Comparison of ENCODE assay signal across 8 mouse cellular contexts in the genomic region with DNA sequence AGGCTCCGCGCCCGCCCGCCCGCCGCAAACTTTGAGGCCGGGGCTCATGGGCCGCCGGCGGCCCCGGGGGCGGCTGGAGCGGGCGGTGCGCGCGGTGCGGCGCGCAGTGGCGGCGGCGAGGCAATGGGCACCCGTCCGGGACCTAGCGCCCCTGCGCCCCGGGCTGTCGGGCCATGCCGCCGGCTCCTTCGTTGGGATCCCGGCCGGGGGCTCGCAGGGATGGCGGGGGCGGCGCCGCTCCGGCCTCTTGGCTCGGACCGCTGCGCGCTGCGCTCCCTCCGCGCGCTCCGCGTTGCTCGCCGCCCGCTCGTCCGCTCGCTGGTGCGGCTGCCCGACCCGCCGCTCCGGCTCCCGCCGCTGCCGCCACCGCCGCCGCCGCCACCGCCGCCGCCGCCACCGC. TPM values are rescaled to one million over a fixed set of nuclear protein-coding genes. Genes with fewer than 3 reads are reported as not detected.
DNase-seq lines count a peak whose midpoint lies in the region; ATAC-seq and TF ChIP-seq lines count a peak whose summit lies in the region.

A gene (minus strand): TSS at position 46 of the 400 bp plus-strand sequence.

- no peak for TF ChIP-seq CTCF in E14TG2a.4 (conservative IDR thresholded peaks at IDR 0.05; ENCODE audit: low read length)

- H3K4me2 ChIP-seq in heart, embryonic 13.5 days, result peak within 1 kb of the TSS; percentile 89
- peak within 1 kb of the TSS; percentile 100 for H3K4me2 ChIP-seq in forebrain, embryonic 14.5 days (ENCODE audit: low read length)
- H3K4me2 ChIP-seq in liver, embryonic 12.5 days, result peak within 1 kb of the TSS; percentile 68

- under 1% methylated on average over 27 of the region's 73 CpGs for WGBS in heart, embryonic 13.5 days
- under 1% methylated on average over 41 of the region's 73 CpGs for WGBS in forebrain, embryonic 14.5 days
- WGBS in liver, embryonic 12.5 days (ENCODE audit: insufficient replicate concordance), result under 1% methylated on average over 39 of the region's 73 CpGs

- ATAC-seq in heart, embryonic 13.5 days (ENCODE audit: extremely low read depth, insufficient number of reproducible peaks, low FRiP score, low TSS enrichment), result no peak
- peak; percentile 27; the same call in 1 of the 2 replicates for ATAC-seq in forebrain, embryonic 14.5 days
- ATAC-seq in liver, embryonic 12.5 days, result no peak
- no peak for ATAC-seq in activated CD4-positive, CD25-positive, alpha-beta regulatory T cell, adult 4 months

- H3K4me3 ChIP-seq in heart, embryonic 13.5 days, result peak within 1 kb of the TSS; percentile 59
- peak within 1 kb of the TSS; percentile 87 for H3K4me3 ChIP-seq in E14TG2a.4 (replicated peaks; ENCODE audit: low read length)
- H3K4me3 ChIP-seq in forebrain, embryonic 14.5 days (ENCODE audit: low read depth, low read length), result peak within 1 kb of the TSS; percentile 55
- H3K4me3 ChIP-seq in liver, embryonic 12.5 days, result peak within 1 kb of the TSS; percentile 45

- H3K4me1 ChIP-seq in heart, embryonic 13.5 days, result peaks cover 15% of the 10 kb centered on the region
- H3K4me1 ChIP-seq in E14TG2a.4 (replicated peaks; ENCODE audit: low read depth, low read length), result peaks cover 35% of the 10 kb centered on the region
- H3K4me1 ChIP-seq in forebrain, embryonic 14.5 days (ENCODE audit: control insufficient read depth, insufficient read depth, low read length), result peaks cover 7% of the 10 kb centered on the region; the same call in 1 of the 2 replicates
- H3K4me1 ChIP-seq in liver, embryonic 12.5 days, result peaks cover 15% of the 10 kb centered on the region

- peak within 1 kb of the TSS; percentile 58 for H3K9ac ChIP-seq in heart, embryonic 13.5 days
- H3K9ac ChIP-seq in forebrain, embryonic 14.5 days (ENCODE audit: low read length), result peak within 1 kb of the TSS; percentile 61
- no peak within 1 kb of the TSS for H3K9ac ChIP-seq in liver, embryonic 12.5 days

- no peak for DNase-seq in heart, adult 8-10 months (ENCODE audit: low spot score)
- no peak for DNase-seq in forebrain, embryonic 14.5 days (ENCODE audit: low spot score)
- no peak for DNase-seq in kidney, postnatal 10 days
- DNase-seq in urinary bladder, postnatal 25 days (ENCODE audit: low spot score), result no peak

- H3K27ac ChIP-seq in heart, embryonic 13.5 days (replicated peaks), result no peak within 1 kb of the TSS
- no peak within 1 kb of the TSS for H3K27ac ChIP-seq in forebrain, embryonic 14.5 days (ENCODE audit: low read depth, low read length)
- no peak within 1 kb of the TSS for H3K27ac ChIP-seq in liver, embryonic 12.5 days

- H3K9me3 ChIP-seq in heart, embryonic 13.5 days, result no peaks in the 10 kb centered on the region
- H3K9me3 ChIP-seq in E14TG2a.4 (ENCODE audit: low read length), result no peaks in the 10 kb centered on the region
- H3K9me3 ChIP-seq in forebrain, embryonic 14.5 days (replicated peaks; ENCODE audit: control insufficient read depth, low read length), result no peaks in the 10 kb centered on the region
- H3K9me3 ChIP-seq in liver, embryonic 12.5 days (replicated peaks), result no peaks in the 10 kb centered on the region

- H3K36me3 ChIP-seq in heart, embryonic 13.5 days, result no peaks in the 10 kb centered on the region
- no peaks in the 10 kb centered on the region for H3K36me3 ChIP-seq in E14TG2a.4 (ENCODE audit: insufficient read depth, low read length)
- no peaks in the 10 kb centered on the region for H3K36me3 ChIP-seq in forebrain, embryonic 14.5 days (ENCODE audit: control insufficient read depth, insufficient read depth, low read length)
- H3K36me3 ChIP-seq in liver, embryonic 12.5 days, result no peaks in the 10 kb centered on the region

- H3K27me3 ChIP-seq in heart, embryonic 13.5 days (replicated peaks), result peaks cover 98% of the 10 kb centered on the region
- peaks cover 79% of the 10 kb centered on the region for H3K27me3 ChIP-seq in E14TG2a.4 (ENCODE audit: insufficient read depth, low read length)
- peaks cover 53% of the 10 kb centered on the region for H3K27me3 ChIP-seq in forebrain, embryonic 14.5 days (replicated peaks; ENCODE audit: control insufficient read depth, insufficient read depth, low read length)
- peaks cover 100% of the 10 kb centered on the region for H3K27me3 ChIP-seq in liver, embryonic 12.5 days (replicated peaks)

RNA-seq across cellular contexts. Expression of the gene that starts here (rescaled TPM):
- 0.09 TPM in 1 of 2 replicates, not detected in the other for polyA plus RNA-seq in heart, embryonic 13.5 days (2015; fragmentation: Nextera tagmentation; extraction: Ambion mirVana)
- total RNA-seq in heart, adult 8-10 months (2022), result not detected
- 1.4 and 1.5 TPM in 2 replicates for polyA plus RNA-seq in forebrain, embryonic 14.5 days (2014; fragmentation: Nextera tagmentation; extraction: Ambion mirVana)
- polyA plus RNA-seq in liver, embryonic 12.5 days (2016; fragmentation: Nextera tagmentation; extraction: Ambion mirVana), result 0.05 and 0.06 TPM in 2 replicates
- polyA plus RNA-seq in activated CD4-positive, CD25-positive, alpha-beta regulatory T cell, adult 4 months (2017; shearing (Covaris generic)), result under 1 TPM; 0.15 to 0.31 TPM
